Mouse (Mus musculus): ENCODE measurements at regions not wholly inside any gene's neighbourhood (a gene's known extent, or its start where the extent isn't known, plus 50 kb on each side); places are given as distances from the start of the nearest gene placed in this dataset.

- DNase-seq (ENCODE audit: low spot score in 2 of 2) = no peak
Observed at GRCm38 (mm10) chr12:27283964-27284363, 58.4 kb downstream of the Sox11 start.

GRCm38 (mm10) chr12:27261965-27262364 lies 80.4 kb downstream of the Sox11 start:
- DNase-seq (ENCODE audit: low spot score in 2 of 2) = no peak

DNA sequence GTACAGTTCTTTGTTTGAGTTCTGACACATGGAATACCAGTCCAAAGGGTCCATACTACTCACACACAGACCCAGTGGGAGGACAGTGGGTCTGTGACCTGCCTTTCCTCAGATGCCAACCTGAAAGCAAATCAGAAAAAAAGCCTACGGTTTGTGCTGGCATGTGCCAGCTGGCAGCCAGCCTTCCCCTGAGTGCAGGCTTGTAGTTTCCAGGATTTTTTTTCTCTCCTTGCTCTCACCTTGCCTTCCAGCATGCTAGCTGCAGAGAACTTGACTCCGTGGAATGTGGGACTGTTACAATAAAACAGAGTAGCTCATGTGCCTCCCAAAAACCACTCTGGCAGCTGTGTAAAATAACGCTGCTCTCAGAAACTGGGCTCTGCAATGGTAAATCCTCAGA lies 88.2 kb downstream of the Sox11 start:
- DNase-seq (ENCODE audit: low spot score in 2 of 2) = no peak

GRCm38 (mm10) chr12:27251521-27251920 lies 90.9 kb downstream of the Sox11 start:
- DNase-seq (ENCODE audit: low spot score in 2 of 2) = no peak

DNA sequence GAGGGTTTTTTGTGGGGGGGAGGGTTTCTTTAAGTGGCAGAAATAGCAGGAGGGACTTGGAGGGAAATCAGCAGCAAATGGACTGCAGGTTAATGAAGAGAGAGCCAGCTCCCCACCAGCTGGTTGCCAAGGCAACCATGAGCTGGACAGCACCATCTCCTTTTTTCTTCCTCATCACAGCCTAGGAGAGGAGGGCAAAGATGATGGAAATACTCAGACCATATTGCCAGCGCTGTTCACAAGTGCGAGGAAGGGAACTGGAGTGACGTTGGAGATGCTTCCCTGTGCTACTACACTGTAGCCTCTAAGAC lies 93.9 kb downstream of the Sox11 start:
- peak; percentile 43 to 69 for DNase-seq (ENCODE audit: low spot score in 2 of 2)

DNA sequence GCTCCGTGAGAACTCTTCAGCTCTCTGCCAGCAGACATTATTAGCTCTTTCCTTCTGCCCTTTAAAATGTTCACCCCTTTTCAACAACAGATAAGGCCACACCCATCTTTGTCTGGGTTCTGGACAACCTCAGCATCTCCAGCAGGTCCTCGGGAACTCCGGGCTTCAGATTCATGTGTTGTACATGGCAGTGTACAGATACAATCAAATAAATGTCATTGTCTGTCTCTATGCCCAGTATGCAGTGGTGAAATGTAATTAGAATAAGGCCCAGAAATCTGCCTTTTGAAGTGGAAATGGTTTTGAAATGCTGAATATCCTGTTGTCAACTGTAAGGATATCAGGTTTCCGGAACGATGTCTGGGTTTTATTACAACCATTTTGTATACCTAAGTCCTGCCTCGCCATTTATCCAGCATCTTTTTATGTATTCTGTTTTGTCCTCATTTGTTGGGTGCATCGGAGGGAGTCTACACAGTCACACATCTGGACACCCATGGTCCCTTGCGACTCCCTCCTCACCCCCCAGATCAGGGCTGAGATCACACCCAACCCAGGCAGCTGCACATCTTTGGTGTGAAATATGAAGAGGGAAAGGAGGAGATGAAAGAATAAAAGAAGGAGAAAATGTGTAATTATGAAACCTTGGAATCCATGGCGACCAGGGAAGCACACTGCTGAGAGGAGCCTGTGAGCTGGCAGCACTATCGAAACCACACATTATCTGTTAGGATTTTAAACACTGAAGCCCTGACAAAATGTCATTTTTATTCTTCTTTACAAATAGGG lies 94.4 kb downstream of the Sox11 start:
- DNase-seq (ENCODE audit: low spot score in 2 of 2) = peak; percentile 33 to 43

- DNase-seq (ENCODE audit: low spot score in 2 of 2) = no peak
Observed at GRCm38 (mm10) chr12:27235748-27236147, 106.6 kb downstream of the Sox11 start.

- DNase-seq (ENCODE audit: low spot score in 2 of 2) = no peak
Observed at GRCm38 (mm10) chr12:27221541-27221940, 120.8 kb downstream of the Sox11 start.

DNA sequence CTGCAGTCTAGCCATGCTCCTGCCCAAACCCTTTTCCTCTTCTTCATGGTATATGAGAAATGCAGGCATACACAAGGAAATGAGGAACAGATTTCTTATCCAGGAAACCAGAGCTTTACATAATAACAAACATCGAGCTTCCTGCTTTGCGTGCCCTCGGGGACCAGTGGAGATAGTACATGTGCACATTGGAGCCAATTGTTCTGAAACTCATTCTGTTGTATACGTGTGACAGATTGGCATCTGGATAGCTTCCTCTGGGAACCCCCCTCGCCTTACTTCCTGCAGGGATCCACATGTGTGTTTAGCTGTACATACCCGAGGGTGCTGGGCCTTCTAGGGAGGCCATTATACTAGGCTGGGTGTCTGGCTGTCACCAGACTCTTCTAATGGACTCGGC lies 141.2 kb downstream of the Sox11 start:
- DNase-seq (ENCODE audit: low spot score in 2 of 2) = no peak

DNA sequence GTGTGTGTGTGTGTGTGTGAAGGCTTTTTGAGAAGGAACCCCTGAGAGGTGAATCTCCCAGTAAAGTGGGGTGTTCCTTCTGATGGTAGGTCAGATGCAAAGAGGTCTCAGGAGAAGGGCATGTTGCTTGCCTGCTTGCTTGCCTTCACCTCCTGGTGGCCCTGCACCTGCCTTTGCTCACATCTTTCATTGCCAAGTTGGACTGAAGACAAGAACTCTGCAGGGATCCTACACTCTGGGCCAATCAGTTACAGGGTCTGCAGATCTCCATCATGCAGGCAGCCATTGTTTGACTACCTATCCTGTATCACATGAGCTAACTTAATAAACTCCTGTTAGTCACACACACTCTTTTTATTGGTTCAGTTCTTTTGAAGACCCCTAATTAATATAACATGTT lies 148.4 kb downstream of the Sox11 start:
- no peak for DNase-seq (ENCODE audit: low spot score in 2 of 2)

GRCm38 (mm10) chr12:27191916-27192315 lies 150.5 kb downstream of the Sox11 start:
- no peak for DNase-seq (ENCODE audit: low spot score in 2 of 2)

GRCm38 (mm10) chr12:27187480-27187879 lies 154.9 kb downstream of the Sox11 start:
- no peak for DNase-seq (ENCODE audit: low spot score in 2 of 2)

GRCm38 (mm10) chr12:27182397-27183375 lies 159.7 kb downstream of the Sox11 start:
- no peak for DNase-seq (ENCODE audit: low spot score in 2 of 2)

GRCm38 (mm10) chr12:27173561-27173960 lies 168.8 kb downstream of the Sox11 start:
- no peak for DNase-seq (ENCODE audit: low spot score in 2 of 2)

- DNase-seq (ENCODE audit: low spot score in 2 of 2) = no peak
Observed at GRCm38 (mm10) chr12:27173151-27173550, 169.2 kb downstream of the Sox11 start.

DNA sequence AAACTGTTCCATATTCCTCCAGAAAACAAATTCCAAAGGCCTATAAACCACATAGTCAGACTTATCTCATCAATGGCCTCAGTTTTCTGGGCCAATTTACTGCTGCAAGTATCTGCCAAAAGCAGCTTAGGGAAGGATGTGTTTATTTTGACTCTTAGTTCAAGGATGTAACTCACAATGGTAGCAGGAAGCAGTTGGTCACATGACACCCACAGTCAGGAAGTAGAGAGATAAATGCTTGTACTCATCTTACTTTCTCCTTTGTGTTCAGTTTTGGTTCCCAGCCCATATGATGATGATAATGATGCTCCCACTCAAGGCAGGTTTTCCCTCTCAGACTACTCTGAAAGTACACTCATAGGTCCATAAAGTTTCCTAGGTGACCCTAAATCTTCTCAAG lies 170.8 kb downstream of the Sox11 start:
- no peak for DNase-seq (ENCODE audit: low spot score in 2 of 2)

DNA sequence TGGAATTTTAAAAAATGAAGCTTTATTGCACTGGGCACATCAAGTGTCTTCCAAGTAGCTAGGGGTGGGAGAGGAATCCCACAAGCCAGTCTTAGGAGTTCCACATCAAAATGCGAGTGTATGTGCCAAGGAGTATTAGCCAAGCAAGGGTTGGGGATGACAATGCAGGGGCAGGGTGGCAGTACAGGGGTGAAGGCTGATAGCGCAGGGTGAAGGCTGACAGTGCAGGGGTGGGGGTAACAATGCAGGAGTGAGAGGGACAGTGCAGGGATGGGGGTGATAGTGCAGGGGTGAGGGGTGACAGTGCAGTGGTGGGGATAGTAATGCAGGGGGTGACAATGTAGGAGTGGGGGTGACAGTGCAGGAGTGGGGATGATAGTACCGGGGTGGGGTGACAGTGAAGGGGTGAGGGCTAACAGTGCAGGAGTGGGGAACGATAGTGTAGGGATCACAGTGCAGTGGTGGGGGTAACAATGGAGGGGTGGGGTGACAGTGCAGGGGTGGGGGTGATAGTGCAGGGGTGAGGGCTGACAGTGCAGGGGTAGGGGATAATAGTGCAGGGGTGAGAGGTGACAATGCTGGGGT lies 177.4 kb downstream of the Sox11 start:
- no peak for DNase-seq (ENCODE audit: low spot score in 2 of 2)

DNA sequence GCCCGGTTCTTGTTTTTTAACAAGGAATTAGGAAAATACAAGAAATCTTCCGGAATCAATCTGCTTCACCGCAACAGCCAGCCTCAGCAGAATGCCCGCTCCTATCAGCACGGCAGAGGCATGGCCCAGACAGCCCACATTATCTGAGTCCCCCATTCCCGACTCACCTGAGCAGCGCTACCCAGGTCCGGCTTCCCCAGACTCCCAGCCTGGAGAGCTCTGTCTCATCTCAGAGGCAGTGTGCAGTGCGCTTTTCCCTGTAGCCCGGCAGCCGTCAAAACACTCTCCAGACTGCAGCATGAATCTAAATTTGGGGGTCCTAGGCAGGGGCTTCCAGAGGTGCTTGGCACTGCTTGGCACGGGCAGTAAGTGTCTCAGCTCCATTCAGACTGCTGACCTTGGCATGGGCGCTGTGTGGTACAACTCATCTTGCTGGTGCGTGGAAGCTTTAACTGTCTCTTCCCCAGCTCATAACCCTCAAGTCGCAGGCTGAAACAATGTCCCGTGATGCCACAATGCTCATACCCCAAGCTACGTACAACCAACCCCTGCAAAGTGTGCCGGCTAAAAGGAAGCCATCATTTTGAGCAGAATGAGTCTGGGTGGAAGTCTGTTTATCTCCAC lies 182.2 kb downstream of the Sox11 start:
- DNase-seq (ENCODE audit: low spot score in 2 of 2) = peak; percentile 55 to 67

- DNase-seq (ENCODE audit: low spot score in 2 of 2) = peak in 1 of 2 experiments; percentile 35
Observed at GRCm38 (mm10) chr12:27159416-27160062, 182.8 kb downstream of the Sox11 start.

GRCm38 (mm10) chr12:27150871-27151853 lies 191.2 kb downstream of the Sox11 start:
- DNase-seq (ENCODE audit: low spot score in 2 of 2) = no peak
